In genomic region chr11:19971954-19972750, GRCm38 (mm10) we compare ENCODE assay signal across 8 mouse cellular contexts. TPM values are rescaled to one million over a fixed set of nuclear protein-coding genes. Genes with fewer than 3 reads are reported as not detected.
DNase-seq lines count a peak whose midpoint lies in the region; ATAC-seq and TF ChIP-seq lines count a peak whose summit lies in the region.

No protein-coding gene starts in this region.

- H3K4me3 ChIP-seq in forebrain, embryonic 13.5 days = no peak overlapping the region
- no peak overlapping the region for H3K4me3 ChIP-seq in forebrain, embryonic 15.5 days
- H3K4me3 ChIP-seq in lung, postnatal 0 days (ENCODE audit: low read depth, low read length) = no peak overlapping the region
- H3K4me3 ChIP-seq in embryonic fibroblast, embryonic 13.5 days (ENCODE audit: insufficient read depth, low read length) = no peak overlapping the region
- peak overlapping the region; percentile 7 for H3K4me3 ChIP-seq in megakaryocyte, embryonic 14.5 days (replicated peaks)

- intact Hi-C loops in left cerebral cortex, postnatal 10 days (cut with DNase I) = loop anchor here (5.0 kb wide), 1 partner anchor 45 kb away; no protein-coding TSS in a partner anchor

- no peak overlapping the region for H3K27ac ChIP-seq in forebrain, embryonic 13.5 days
- no peak overlapping the region for H3K27ac ChIP-seq in forebrain, embryonic 15.5 days (replicated peaks)
- no peak overlapping the region for H3K27ac ChIP-seq in lung, postnatal 0 days (ENCODE audit: low read length)
- no peak overlapping the region for H3K27ac ChIP-seq in embryonic fibroblast, embryonic 13.5 days (ENCODE audit: insufficient read depth, low read length)

- no peak overlapping the region for H3K9ac ChIP-seq in forebrain, embryonic 13.5 days
- no peak overlapping the region for H3K9ac ChIP-seq in forebrain, embryonic 15.5 days (replicated peaks)
- no peak overlapping the region for H3K9ac ChIP-seq in lung, postnatal 0 days (replicated peaks; ENCODE audit: low read depth)

- 0 out of 2 replicates have a peak, but pooled peaks have one; percentile 25 for ATAC-seq in forebrain, embryonic 13.5 days
- ATAC-seq in forebrain, embryonic 15.5 days (replicated peaks) = no peak
- peak; percentile 77 for ATAC-seq in lung, postnatal 0 days

- H3K27me3 ChIP-seq in forebrain, embryonic 13.5 days = no peaks in the 10 kb centered on the region
- no peaks in the 10 kb centered on the region for H3K27me3 ChIP-seq in forebrain, embryonic 15.5 days
- no peaks in the 10 kb centered on the region for H3K27me3 ChIP-seq in lung, postnatal 0 days (replicated peaks; ENCODE audit: insufficient read depth, low read length)
- no peaks in the 10 kb centered on the region for H3K27me3 ChIP-seq in megakaryocyte, embryonic 14.5 days (replicated peaks)

- TF ChIP-seq EP300 in lung, postnatal 0 days (IDR thresholded peaks at IDR 0.05) = no peak

- H3K4me2 ChIP-seq in forebrain, embryonic 13.5 days = no peak overlapping the region
- H3K4me2 ChIP-seq in forebrain, embryonic 15.5 days (replicated peaks) = no peak overlapping the region
- no peak overlapping the region for H3K4me2 ChIP-seq in lung, postnatal 0 days (replicated peaks; ENCODE audit: low read depth, low read length)

- H3K36me3 ChIP-seq in forebrain, embryonic 13.5 days (ENCODE audit: poor library complexity, severe bottlenecking) = no peaks in the 10 kb centered on the region
- H3K36me3 ChIP-seq in forebrain, embryonic 15.5 days = no peaks in the 10 kb centered on the region
- no peaks in the 10 kb centered on the region for H3K36me3 ChIP-seq in lung, postnatal 0 days (ENCODE audit: insufficient read depth, low read length)
- H3K36me3 ChIP-seq in megakaryocyte, embryonic 14.5 days (replicated peaks; ENCODE audit: low read length) = peaks cover 46% of the 10 kb centered on the region

- H3K4me1 ChIP-seq in forebrain, embryonic 13.5 days = peaks cover 8% of the 10 kb centered on the region; the same call in 1 of the 2 replicates
- H3K4me1 ChIP-seq in forebrain, embryonic 15.5 days = 0 out of 2 replicates have a peak, but pooled peaks cover 9% of the 10 kb centered on the region
- H3K4me1 ChIP-seq in lung, postnatal 0 days (ENCODE audit: insufficient read depth, low read depth, low read length) = no peaks in the 10 kb centered on the region
- H3K4me1 ChIP-seq in embryonic fibroblast, embryonic 13.5 days (ENCODE audit: control insufficient read depth, insufficient read depth, low read length) = no peaks in the 10 kb centered on the region; the same call in 1 of the 2 replicates
- H3K4me1 ChIP-seq in megakaryocyte, embryonic 14.5 days = peaks cover 93% of the 10 kb centered on the region

- no peak for TF ChIP-seq POLR2A in embryonic fibroblast, embryonic 13.5 days (IDR thresholded peaks at IDR 0.05; ENCODE audit: low read depth, low read length)

- peak; percentile 71 for TF ChIP-seq CTCF in lung, postnatal 0 days (IDR thresholded peaks at IDR 0.05)
- peak; percentile 49; the same call in 1 of the 2 replicates for TF ChIP-seq CTCF in embryonic fibroblast, embryonic 13.5 days (IDR thresholded peaks at IDR 0.05; ENCODE audit: borderline replicate concordance, insufficient read depth, low read length)

- H3K9me3 ChIP-seq in forebrain, embryonic 13.5 days (replicated peaks) = no peaks in the 10 kb centered on the region
- H3K9me3 ChIP-seq in forebrain, embryonic 15.5 days = no peaks in the 10 kb centered on the region
- H3K9me3 ChIP-seq in lung, postnatal 0 days (ENCODE audit: low read length) = no peaks in the 10 kb centered on the region
- no peaks in the 10 kb centered on the region for H3K9me3 ChIP-seq in megakaryocyte, embryonic 14.5 days

- DNase-seq in lung, postnatal 0 days (ENCODE audit: low spot score) = peak; percentile 65
- no peak for DNase-seq in lung, postnatal 14 days
- DNase-seq in left cerebral cortex, postnatal 10 days (ENCODE audit: extremely low spot score in 1 of 2, low spot score in 2 of 2) = no peak
- DNase-seq in spleen, adult 12 weeks (ENCODE audit: low spot score) = no peak

- WGBS in forebrain, embryonic 13.5 days = 96% methylated on average over 4 of the region's 4 CpGs
- WGBS in forebrain, embryonic 15.5 days = 92% methylated on average over 4 of the region's 4 CpGs
- WGBS in lung, postnatal 0 days = 92% methylated on average over 4 of the region's 4 CpGs

RNA-seq across cellular contexts. Expression of gene Spred2, which starts 48.0 kb away (rescaled TPM):
- 6.9 and 7.6 TPM in 2 replicates for polyA plus RNA-seq in forebrain, embryonic 13.5 days (2015; fragmentation: Nextera tagmentation; extraction: Ambion mirVana)
- polyA plus RNA-seq in forebrain, embryonic 15.5 days (2015; fragmentation: Nextera tagmentation; extraction: Ambion mirVana) = 8.1 and 9.3 TPM in 2 replicates
- 3.9 and 4.9 TPM in 2 replicates for polyA plus RNA-seq in lung, postnatal 0 days (2015; fragmentation: Nextera tagmentation; extraction: Ambion mirVana)
- 26.3 and 27.7 TPM in 2 replicates for polyA plus RNA-seq in embryonic fibroblast, embryonic 13.5 days (2011; ENCODE audit: insufficient read length, low read depth, missing spikeins)
- polyA plus RNA-seq in megakaryocyte, embryonic 14.5 days (2012; ENCODE audit: insufficient read depth, low replicate concordance) = 25.4 and 51.5 TPM in 2 replicates
- 10 to 100 TPM; 63.9 to 68.4 TPM for total RNA-seq in left cerebral cortex, postnatal 10 days (2021)
